Mouse (Mus musculus) brain, embryonic 14.5 days (tissue): ENCODE measurements around the gene Grtp1. TPM values are rescaled to one million over a fixed set of nuclear protein-coding genes. Genes with fewer than 3 reads are reported as not detected.

Source experiments
- DNase-seq: peaks from one replicate; pipeline ENCODE4 v3.0.0-alpha.2; 2011; ENCODE audit warnings: low read depth
- CTCF ChIP-seq: fragments of 200-500 bp; IDR thresholded peaks from 2 replicates; pipeline ENCODE4 v1.5.1; 2012; ENCODE audit warnings: inconsistent platforms, mild to moderate bottlenecking, moderate library complexity, borderline replicate concordance; ENCODE audit not compliant: insufficient read depth, insufficient read length; ENCODE audit errors: extremely low read depth
- POLR2A ChIP-seq: fragments of 200-500 bp; IDR thresholded peaks from 2 replicates; pipeline ENCODE4 v1.6.1; 2012; ENCODE audit warnings: mild to moderate bottlenecking, inconsistent platforms, borderline replicate concordance; ENCODE audit not compliant: poor library complexity, insufficient read depth, insufficient read length, severe bottlenecking; ENCODE audit errors: extremely low read depth
- polyA plus RNA-seq: library from polyadenylated mRNA; depleted of rRNA; stranded (reverse); fragments of >200 nt; gene quantifications from 2 replicates; pipeline ENCODE4 v1.2.3, GENCODE M21; 2012; rRNA removed

Grtp1 gene
- polyA plus RNA-seq, 1 experiment, result 14.4 TPM

DNA sequence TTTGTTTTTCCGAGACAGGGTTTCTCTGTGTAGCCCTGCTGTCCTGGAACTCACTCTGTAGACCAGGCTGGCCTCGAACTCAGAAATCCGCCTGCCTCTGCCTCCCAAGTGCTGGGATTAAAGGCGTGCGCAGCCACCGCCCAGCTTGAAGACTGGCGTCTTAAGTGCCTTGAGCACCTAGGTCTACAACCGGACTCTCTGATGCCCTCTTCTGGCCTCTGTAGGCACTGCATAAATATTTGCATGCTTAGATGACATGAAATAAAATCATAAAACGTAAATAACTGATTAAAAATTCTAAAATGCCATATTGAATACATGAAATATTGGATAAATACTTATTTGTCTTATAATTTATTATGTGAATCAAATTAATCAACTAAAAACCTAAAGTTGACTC lies 68.2 kb downstream of the Grtp1 start:
- DNase-seq, result peak; percentile 63
- peak; percentile 54; the same call in 1 of the 2 replicates for TF ChIP-seq CTCF

DNA sequence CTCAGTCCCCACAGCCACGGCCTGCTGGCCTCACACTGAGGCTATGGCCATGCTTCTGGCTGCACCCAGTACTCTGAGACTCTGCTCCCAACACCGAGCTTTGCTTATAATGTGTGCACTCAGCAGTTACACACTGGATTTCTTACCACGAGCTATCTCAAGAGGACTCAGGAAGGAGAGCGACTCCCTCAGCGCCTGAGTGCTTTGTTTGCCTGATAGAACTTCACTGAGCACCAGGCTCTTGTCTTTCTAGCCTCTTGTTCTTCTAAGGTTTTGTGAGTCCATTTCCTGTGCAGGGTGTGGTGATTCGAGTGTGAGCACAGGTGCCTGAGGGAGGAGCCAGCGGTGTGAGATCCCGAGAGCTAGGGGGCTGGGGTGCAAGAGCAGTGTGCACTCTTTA lies 75.5 kb downstream of the Grtp1 start:
- no peak for TF ChIP-seq CTCF
- TF ChIP-seq POLR2A, result no peak
- DNase-seq, result no peak

DNA sequence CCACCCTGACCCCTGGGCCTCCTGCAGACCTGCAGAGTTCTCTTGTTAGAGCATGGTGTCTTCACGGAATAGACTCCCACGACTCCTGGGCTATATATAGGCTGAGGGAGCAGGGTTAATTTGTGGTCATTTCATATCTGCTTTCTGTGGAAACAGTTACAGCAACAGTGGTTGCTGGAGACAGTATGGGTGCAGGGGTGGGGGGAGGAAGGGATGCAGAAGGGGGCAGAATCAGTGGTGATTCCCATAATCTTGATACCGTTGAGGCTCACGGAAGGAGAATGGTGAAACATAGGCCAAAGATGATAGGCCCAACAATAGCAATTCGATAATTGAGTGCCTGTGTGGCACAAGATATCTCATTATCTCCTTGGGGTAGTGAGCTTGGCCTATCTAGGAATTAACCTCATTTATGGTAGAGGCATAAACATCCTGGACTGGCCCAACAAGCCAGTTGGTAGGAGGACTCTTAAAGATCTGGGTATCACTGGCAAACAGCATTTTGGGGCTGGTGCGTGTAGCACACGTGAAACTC lies 77.5 kb downstream of the Grtp1 start:
- no peak for TF ChIP-seq POLR2A
- TF ChIP-seq CTCF, result no peak
- no peak for DNase-seq

Other genes starting within 250 kb of the Grtp1 start
- gene F7, start 174.6 kb downstream of the Grtp1 start, polyA plus RNA-seq, result 0.33 and 0.40 TPM in 2 replicates
- 0.16 and 0.37 TPM in 2 replicates for gene F10, start 163.3 kb downstream of the Grtp1 start, polyA plus RNA-seq
- 0.12 and 0.15 TPM in 2 replicates for gene Proz, start 139.7 kb downstream of the Grtp1 start, polyA plus RNA-seq
- gene Pcid2, start 95.2 kb downstream of the Grtp1 start, polyA plus RNA-seq, result 38.5 and 40.5 TPM in 2 replicates
- gene Cul4a, start 95.0 kb downstream of the Grtp1 start, polyA plus RNA-seq, result 60.6 and 67.6 TPM in 2 replicates
- 247 and 265 TPM in 2 replicates for gene Lamp1, start 41.5 kb downstream of the Grtp1 start, polyA plus RNA-seq
- gene Adprhl1, start 53.5 kb upstream of the Grtp1 start, polyA plus RNA-seq, result 0.14 and 0.29 TPM in 2 replicates
- gene Dcun1d2, start 87.5 kb upstream of the Grtp1 start, polyA plus RNA-seq, result 42.6 and 44.2 TPM in 2 replicates
- gene Tmco3, start 87.6 kb upstream of the Grtp1 start, polyA plus RNA-seq, result 35.5 and 38.3 TPM in 2 replicates
- gene Tfdp1, start 138.1 kb upstream of the Grtp1 start, polyA plus RNA-seq, result 142 and 190 TPM in 2 replicates
- gene Atp4b, start 196.2 kb upstream of the Grtp1 start, polyA plus RNA-seq, result not detected in 2 replicates
- 0.06 and 0.10 TPM in 2 replicates for gene Grk1, start 204.5 kb upstream of the Grtp1 start, polyA plus RNA-seq
- 0.20 and 0.27 TPM in 2 replicates for gene Tmem255b, start 234.6 kb upstream of the Grtp1 start, polyA plus RNA-seq